Mouse (Mus musculus) stomach, embryonic 14.5 days (tissue): ENCODE results near the gene Dpf3. TPM values are rescaled to one million over a fixed set of nuclear protein-coding genes. Genes with fewer than 3 reads are reported as not detected.

Experiments used
- ATAC-seq: fragments of 200-750 bp; cut with Nextera tagmentation; 2 replicates; pipeline ENCODE4 v1.8.0; 2017; ENCODE audit warnings: low read depth, moderate TSS enrichment; ENCODE audit not compliant: insufficient number of reproducible peaks, insufficient read depth, low FRiP score
- H3K27ac ChIP-seq: fragments of 300-500 bp; sonication (generic); 2 replicates; pipeline ENCODE4 v1.5.1; 2014; ENCODE audit warnings: mild to moderate bottlenecking, low read length, moderate library complexity, mixed read lengths
- H3K27me3 ChIP-seq: fragments of 300-500 bp; sonication (generic); 2 replicates; pipeline ENCODE4 v1.6.1; 2014; ENCODE audit warnings: low read length, control low read depth, mixed read lengths; ENCODE audit not compliant: control insufficient read depth, insufficient read depth
- H3K36me3 ChIP-seq: fragments of 300-500 bp; sonication (generic); 2 replicates; pipeline ENCODE4 v1.6.1; 2014; ENCODE audit warnings: mild to moderate bottlenecking, control low read depth, low read length, moderate library complexity, mixed read lengths; ENCODE audit not compliant: control insufficient read depth, insufficient read depth
- H3K4me1 ChIP-seq: fragments of 300-500 bp; sonication (generic); 2 replicates; pipeline ENCODE4 v1.6.1; 2014; ENCODE audit warnings: low read length, control low read depth, mixed read lengths; ENCODE audit not compliant: control insufficient read depth, insufficient read depth
- H3K4me2 ChIP-seq: fragments of 300-500 bp; sonication (generic); replicated peaks from 2 replicates; pipeline ENCODE4 v1.6.1; 2014; ENCODE audit warnings: low read depth, low read length, control low read depth
- H3K4me3 ChIP-seq: fragments of 300-500 bp; sonication (generic); 2 replicates; pipeline ENCODE4 v1.5.1; 2014; ENCODE audit warnings: low read depth, low read length, control low read depth
- H3K9ac ChIP-seq: fragments of 300-500 bp; sonication (generic); replicated peaks from 2 replicates; pipeline ENCODE4 v1.6.1; 2014; ENCODE audit warnings: low read depth, mild to moderate bottlenecking, control low read depth, low read length, moderate library complexity, mixed read lengths
- H3K9me3 ChIP-seq: fragments of 300-500 bp; sonication (generic); 2 replicates; pipeline ENCODE4 v1.6.1; 2016; ENCODE audit warnings: low read depth, low read length, control low read depth; ENCODE audit not compliant: control insufficient read depth
- WGBS: fragments of 180-500 bp; shearing (Covaris S2); extraction: QIAGEN DNeasy Blood & Tissue Kit; methylation state at CpG from one replicate; pipeline ENCODE4 v1.1.7; 2014; 5-methylcytosine and 5-hydroxymethylcytosine counted together
- polyA plus RNA-seq: library from polyadenylated mRNA; unstranded; fragments of >200 nt; fragmentation: Nextera tagmentation; extraction: Ambion mirVana; gene quantifications from 2 replicates; pipeline ENCODE4 v1.2.1, GENCODE M21; 2014

Dpf3 gene
- polyA plus RNA-seq, 1 experiment from 2014 or later, result 4.1 TPM

DNA sequence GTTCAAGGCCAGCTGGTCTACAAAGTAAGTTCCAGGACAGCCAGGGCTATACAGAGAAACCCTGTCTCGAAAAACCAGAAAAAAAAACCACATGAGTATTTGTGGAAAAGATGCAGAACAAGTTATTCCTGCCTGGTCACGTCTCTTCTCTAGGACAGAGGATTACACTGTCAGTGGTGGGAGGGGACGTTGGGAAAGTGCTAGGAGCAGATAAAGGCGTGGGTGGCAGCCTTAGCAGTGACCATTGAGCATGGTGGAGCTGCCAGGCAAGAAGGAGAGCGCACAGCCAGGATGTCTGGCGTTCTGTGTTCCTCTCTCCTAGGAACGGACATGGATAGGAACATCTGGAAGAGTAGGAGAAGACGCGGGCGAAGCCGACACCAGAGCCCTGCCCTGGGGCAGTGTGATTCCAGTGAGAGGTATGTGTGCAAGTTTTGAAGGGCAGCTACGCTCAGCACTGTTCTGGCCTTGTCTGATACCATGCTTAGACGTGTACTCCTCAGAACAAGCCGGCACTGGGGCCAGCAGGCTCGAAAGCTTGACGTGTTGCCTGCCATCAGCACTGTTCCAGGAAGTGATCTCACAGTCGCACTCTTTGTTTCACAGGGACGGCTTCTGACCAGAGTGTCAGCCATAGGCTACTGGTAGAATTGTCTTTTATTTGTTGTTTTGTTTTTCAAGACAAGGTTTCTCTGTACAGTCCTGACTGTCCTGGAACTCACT, 38.5 kb upstream of the Dpf3 start:
- Histone ChIP-seq H3K4me1 (peaks cover 5% of the 10 kb centered on the region), H3K4me2 (no peak overlapping the region), H3K9ac (no peak overlapping the region), H3K27ac (peak overlapping the region; percentile 39; the same call in 1 of the 2 replicates), H3K36me3 (peaks cover 3% of the 10 kb centered on the region; the same call in 1 of the 2 replicates), H3K27me3 (no peaks in the 10 kb centered on the region), H3K4me3 (no peak overlapping the region), H3K9me3 (no peaks in the 10 kb centered on the region)
- ATAC-seq, result no peak
- WGBS, result 76% methylated on average over 18 of the region's 18 CpGs

DNA sequence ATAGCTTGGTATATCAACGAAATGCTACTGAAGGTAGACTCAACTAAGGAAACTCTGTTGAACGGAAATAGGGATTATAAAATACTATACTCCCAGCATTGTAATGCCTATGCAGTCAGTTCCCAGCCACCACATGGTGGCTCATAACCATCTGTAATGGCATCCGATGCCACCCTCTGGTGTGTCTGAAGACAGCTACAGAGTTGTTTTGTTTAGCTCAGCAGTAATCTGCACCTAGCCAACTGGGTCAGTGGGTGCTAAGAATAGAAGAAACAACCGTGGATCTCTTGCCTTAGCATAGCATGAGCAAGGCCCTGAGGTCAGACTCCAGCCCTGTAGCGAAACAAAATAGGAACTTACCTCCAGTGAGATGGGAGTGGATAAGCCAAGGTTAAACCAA, 36.8 kb upstream of the Dpf3 start:
- H3K4me1 ChIP-seq, result peaks cover 7% of the 10 kb centered on the region
- H3K27ac ChIP-seq, result no peak overlapping the region
- no peaks in the 10 kb centered on the region for H3K27me3 ChIP-seq
- H3K36me3 ChIP-seq, result no peaks in the 10 kb centered on the region; the same call in 1 of the 2 replicates
- no peak overlapping the region for H3K4me2 ChIP-seq
- no peak overlapping the region for H3K4me3 ChIP-seq
- no peak overlapping the region for H3K9ac ChIP-seq
- no peak for ATAC-seq
- 87% methylated on average over 5 of the region's 5 CpGs for WGBS
- no peaks in the 10 kb centered on the region for H3K9me3 ChIP-seq

DNA sequence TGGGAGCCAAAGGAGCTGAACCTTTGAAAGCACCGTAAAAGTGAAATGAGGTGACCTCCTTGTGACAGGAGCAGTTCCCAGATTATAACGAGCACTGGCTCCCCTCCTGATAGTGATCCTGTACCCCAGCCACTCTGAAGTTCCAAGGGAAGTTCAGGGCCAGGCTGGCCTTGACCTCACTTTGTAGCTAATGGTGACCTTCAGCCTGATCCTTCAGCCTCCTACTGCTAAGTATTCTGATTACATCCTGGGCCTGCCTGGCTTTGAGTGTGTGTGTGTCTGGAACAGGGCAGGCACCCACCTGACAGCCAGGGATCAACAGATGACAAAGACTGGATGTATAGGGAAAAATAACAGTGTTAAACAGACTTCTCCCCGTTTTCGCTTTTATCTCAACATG, 36.4 kb upstream of the Dpf3 start:
- Histone ChIP-seq H3K27me3 (no peaks in the 10 kb centered on the region), H3K4me2 (no peak overlapping the region), H3K4me3 (no peak overlapping the region), H3K4me1 (peaks cover 7% of the 10 kb centered on the region), H3K9me3 (no peaks in the 10 kb centered on the region), H3K27ac (no peak overlapping the region), H3K9ac (no peak overlapping the region), H3K36me3 (no peaks in the 10 kb centered on the region; the same call in 1 of the 2 replicates)
- 72% methylated on average over 4 of the region's 4 CpGs for WGBS
- ATAC-seq, result no peak

DNA sequence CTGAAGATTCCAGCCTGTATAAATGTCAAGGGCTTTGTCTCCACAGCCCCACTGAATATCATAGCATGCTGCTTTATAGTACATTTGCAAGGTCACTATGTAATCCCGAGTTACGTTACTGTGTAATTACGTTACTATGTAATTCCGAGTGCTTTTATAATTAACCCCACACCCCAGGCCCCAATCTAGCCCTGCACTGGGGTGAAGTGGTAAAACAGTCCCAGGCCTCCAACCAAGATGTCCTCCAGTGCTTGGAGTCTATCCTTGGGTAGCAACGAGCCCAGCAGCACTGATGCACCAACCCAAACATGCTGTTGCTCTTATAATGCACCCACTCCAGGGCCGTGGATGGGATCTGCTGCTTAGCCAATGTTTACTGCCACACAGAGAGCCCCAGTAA, 35.5 kb upstream of the Dpf3 start:
- no peak overlapping the region for H3K4me3 ChIP-seq
- no peak overlapping the region for H3K9ac ChIP-seq
- no peaks in the 10 kb centered on the region for H3K27me3 ChIP-seq
- peaks cover 7% of the 10 kb centered on the region for H3K4me1 ChIP-seq
- H3K9me3 ChIP-seq, result no peaks in the 10 kb centered on the region
- no peak overlapping the region for H3K27ac ChIP-seq
- no peak overlapping the region for H3K4me2 ChIP-seq
- ATAC-seq, result no peak
- 88% methylated on average over 6 of the region's 6 CpGs for WGBS
- H3K36me3 ChIP-seq, result no peaks in the 10 kb centered on the region; the same call in 1 of the 2 replicates

DNA sequence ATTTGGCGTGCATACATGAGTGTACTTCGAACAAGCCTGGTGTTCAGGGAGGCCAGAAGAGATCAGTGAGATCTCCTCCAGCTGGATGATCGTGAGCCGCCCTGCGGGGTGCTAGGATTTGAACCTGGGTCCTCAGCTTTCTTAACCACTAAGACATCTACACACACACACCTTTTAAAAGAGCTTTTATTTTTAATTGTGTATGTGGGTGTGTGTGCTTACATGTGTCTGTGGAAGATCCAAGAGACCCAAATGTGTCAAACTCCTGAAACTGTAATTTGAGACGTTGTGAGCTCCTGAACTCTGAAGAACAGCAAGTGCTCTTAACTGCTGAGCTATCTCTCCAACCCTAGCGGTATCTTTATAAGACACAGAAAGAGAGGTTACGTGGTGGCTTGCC, 33.6 kb upstream of the Dpf3 start:
- H3K4me3 ChIP-seq, result peak overlapping the region; percentile 70
- H3K9ac ChIP-seq, result no peak overlapping the region
- no peak overlapping the region for H3K27ac ChIP-seq
- WGBS, result 37% methylated on average over 8 of the region's 8 CpGs
- ATAC-seq, result no peak
- no peaks in the 10 kb centered on the region for H3K36me3 ChIP-seq
- peaks cover 7% of the 10 kb centered on the region for H3K4me1 ChIP-seq
- H3K4me2 ChIP-seq, result peak overlapping the region; percentile 53
- H3K9me3 ChIP-seq, result no peaks in the 10 kb centered on the region
- no peaks in the 10 kb centered on the region for H3K27me3 ChIP-seq

DNA sequence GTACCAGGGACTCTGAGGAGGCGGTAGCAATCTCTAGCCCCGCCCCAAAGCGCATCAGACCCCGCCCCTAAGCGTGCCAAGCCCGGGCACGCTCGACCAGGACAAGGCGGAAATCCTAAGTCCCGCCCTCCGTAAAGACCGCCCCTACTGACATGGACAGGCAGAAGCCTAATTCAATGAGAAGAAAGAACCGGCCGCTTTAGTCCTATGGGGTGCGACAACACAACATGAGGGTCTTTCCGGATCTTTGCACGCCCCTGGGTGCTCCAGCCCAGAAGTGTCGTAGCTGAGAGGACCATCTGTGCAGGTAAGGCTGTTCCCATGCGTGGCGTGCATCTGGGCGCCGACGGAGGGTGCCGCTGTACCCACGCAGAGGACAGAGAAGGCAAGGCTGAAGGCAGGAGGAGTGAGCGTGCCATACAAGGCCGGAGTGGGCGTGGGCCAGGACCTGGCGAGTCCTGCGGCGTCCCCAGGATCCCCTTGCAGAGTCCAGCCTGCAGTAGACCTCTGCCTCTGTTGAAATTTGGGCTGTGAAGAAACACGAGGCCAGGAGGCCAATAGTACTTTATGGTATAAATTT, 32.9 kb upstream of the Dpf3 start, which contains the start of gene Dcaf4:
Dcaf4 (plus strand) TSS at position 156 of the 580 bp plus-strand sequence.
- Histone ChIP-seq H3K27me3 (no peaks in the 10 kb centered on the region), H3K4me2 (peak within 1 kb of the TSS; percentile 53), H3K27ac (peak within 1 kb of the TSS; percentile 61), H3K36me3 (no peaks in the 10 kb centered on the region), H3K4me1 (peaks cover 7% of the 10 kb centered on the region), H3K4me3 (peak within 1 kb of the TSS; percentile 70), H3K9me3 (no peaks in the 10 kb centered on the region), H3K9ac (peak within 1 kb of the TSS; percentile 55)
- WGBS, result under 1% methylated on average over 32 of the region's 32 CpGs
- peak; percentile 98 for ATAC-seq

DNA sequence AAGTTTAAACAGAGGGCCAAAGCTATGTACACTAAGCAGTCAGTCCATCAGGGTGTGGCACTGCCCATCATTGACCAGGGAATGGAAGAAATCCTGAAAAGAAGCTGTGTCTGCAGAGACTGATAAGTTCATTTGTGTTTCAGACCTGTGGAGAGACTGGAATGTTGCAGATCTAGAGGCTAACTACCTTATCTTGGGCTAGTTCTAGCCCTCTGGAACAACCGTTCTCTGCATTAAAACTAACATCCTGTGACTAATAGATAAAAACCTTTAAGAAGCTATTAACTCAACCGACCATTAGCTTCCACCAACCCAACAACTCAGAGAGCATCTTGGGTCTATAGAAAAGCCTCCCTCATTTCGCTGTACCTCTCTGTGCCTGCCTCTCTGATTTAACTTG, 30.1 kb upstream of the Dpf3 start:
- Histone ChIP-seq H3K27ac (no peak overlapping the region), H3K4me3 (no peak overlapping the region), H3K4me2 (no peak overlapping the region), H3K27me3 (no peaks in the 10 kb centered on the region), H3K4me1 (peaks cover 12% of the 10 kb centered on the region), H3K36me3 (no peaks in the 10 kb centered on the region), H3K9me3 (no peaks in the 10 kb centered on the region), H3K9ac (no peak overlapping the region)
- ATAC-seq, result no peak
- 73% methylated on average over 3 of the region's 3 CpGs for WGBS

DNA sequence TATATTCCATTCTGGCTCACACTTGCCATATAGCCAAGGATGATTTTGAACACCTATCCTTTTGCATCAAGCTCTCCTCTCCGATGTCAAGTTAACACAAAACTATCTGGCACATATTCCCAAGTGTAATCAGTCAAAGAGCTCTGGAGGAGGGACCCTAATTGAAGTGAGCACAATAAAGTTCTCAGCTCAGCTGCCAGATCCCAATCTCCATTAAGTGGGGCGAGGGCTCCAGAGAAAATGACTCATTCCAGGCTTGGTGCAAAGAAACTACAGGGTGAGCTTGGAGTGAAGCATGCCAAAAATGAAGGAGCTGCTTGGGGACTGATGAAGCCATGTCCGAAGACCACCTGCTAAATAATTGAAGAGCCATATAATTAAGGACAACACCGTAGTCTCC, 26.7 kb upstream of the Dpf3 start:
- 64% methylated on average over 4 of the region's 4 CpGs for WGBS
- no peaks in the 10 kb centered on the region for H3K27me3 ChIP-seq
- no peak for ATAC-seq

More for the DNA sequence above, 26.7 kb upstream of the Dpf3 start:
- H3K36me3 ChIP-seq, result no peaks in the 10 kb centered on the region
- peaks cover 6% of the 10 kb centered on the region; the same call in 1 of the 2 replicates for H3K4me1 ChIP-seq
- H3K9me3 ChIP-seq, result no peaks in the 10 kb centered on the region
- no peak overlapping the region for H3K4me3 ChIP-seq
- H3K27ac ChIP-seq, result no peak overlapping the region
- H3K9ac ChIP-seq, result no peak overlapping the region
- no peak overlapping the region for H3K4me2 ChIP-seq
